Mouse (Mus musculus): ENCODE results near the gene Zfp385b. TPM values are rescaled to one million over a fixed set of nuclear protein-coding genes. Genes with fewer than 3 reads are reported as not detected.
A peak's percentile ranks its signal among the peaks of the same experiment; 100 is the strongest.

Zfp385b gene
- polyA plus RNA-seq (2014; fragmentation: Nextera tagmentation; extraction: Ambion mirVana): 5.6 and 6.2 TPM in 2 replicates

GRCm38 (mm10) chr2:77819539-77819938, at the start of gene Zfp385b:
Zfp385b (minus strand) TSS chr2:77819639.
- Histone ChIP-seq H3K4me2 (replicated peaks; ENCODE audit: low read depth, low read length) (no peak within 1 kb of the TSS), H3K9me3 (ENCODE audit: control insufficient read depth, low read depth, low read length) (no peaks in the 10 kb centered on the region), H3K9ac (replicated peaks; ENCODE audit: low read depth, low read length) (no peak within 1 kb of the TSS), H3K36me3 (ENCODE audit: control insufficient read depth, insufficient read depth, low read length) (no peaks in the 10 kb centered on the region), H3K4me1 (ENCODE audit: control insufficient read depth, insufficient read depth, low read length) (peaks cover 4% of the 10 kb centered on the region; the same call in 1 of the 2 replicates), H3K27ac (ENCODE audit: low read length) (no peak within 1 kb of the TSS), H3K4me3 (ENCODE audit: low read depth, low read length) (no peak within 1 kb of the TSS), H3K27me3 (ENCODE audit: control insufficient read depth, insufficient read depth, low read length) (peaks cover 1% of the 10 kb centered on the region; the same call in 1 of the 2 replicates)
- ATAC-seq (ENCODE audit: insufficient number of reproducible peaks, insufficient read depth, low FRiP score, low read depth): no peak

DNA sequence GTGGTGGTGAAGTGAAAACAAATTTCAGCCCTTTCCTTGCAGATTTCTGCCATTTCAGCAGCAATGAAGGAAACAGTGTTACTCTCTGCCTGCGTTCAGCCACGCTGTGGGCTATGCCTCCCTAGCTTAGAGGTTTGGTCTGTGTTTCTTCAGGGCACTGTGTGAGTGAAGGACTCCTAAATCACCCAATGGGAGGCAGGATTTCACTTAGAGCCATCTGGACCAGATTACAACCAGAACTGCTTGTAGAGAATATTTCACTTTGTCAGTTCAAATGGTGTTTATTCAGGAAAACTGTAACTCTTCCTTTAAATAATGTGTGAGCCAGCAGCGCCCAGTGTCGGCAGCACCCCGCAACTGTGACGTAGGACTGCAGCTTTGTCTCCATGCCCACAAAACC, 44.5 kb upstream of the Zfp385b start:
- Histone ChIP-seq H3K4me1 (ENCODE audit: control insufficient read depth, insufficient read depth, low read length) (no peaks in the 10 kb centered on the region), H3K36me3 (ENCODE audit: control insufficient read depth, insufficient read depth, low read length) (no peaks in the 10 kb centered on the region), H3K9ac (replicated peaks; ENCODE audit: low read depth, low read length) (no peak overlapping the region), H3K27me3 (ENCODE audit: control insufficient read depth, insufficient read depth, low read length) (no peaks in the 10 kb centered on the region), H3K4me3 (ENCODE audit: low read depth, low read length) (no peak overlapping the region), H3K27ac (ENCODE audit: low read length) (no peak overlapping the region; the same call in 1 of the 2 replicates), H3K9me3 (ENCODE audit: control insufficient read depth, low read depth, low read length) (no peaks in the 10 kb centered on the region), H3K4me2 (replicated peaks; ENCODE audit: low read depth, low read length) (no peak overlapping the region)
- ATAC-seq (ENCODE audit: insufficient number of reproducible peaks, insufficient read depth, low FRiP score, low read depth): no peak
- WGBS: 38% methylated on average over 6 of the region's 6 CpGs

DNA sequence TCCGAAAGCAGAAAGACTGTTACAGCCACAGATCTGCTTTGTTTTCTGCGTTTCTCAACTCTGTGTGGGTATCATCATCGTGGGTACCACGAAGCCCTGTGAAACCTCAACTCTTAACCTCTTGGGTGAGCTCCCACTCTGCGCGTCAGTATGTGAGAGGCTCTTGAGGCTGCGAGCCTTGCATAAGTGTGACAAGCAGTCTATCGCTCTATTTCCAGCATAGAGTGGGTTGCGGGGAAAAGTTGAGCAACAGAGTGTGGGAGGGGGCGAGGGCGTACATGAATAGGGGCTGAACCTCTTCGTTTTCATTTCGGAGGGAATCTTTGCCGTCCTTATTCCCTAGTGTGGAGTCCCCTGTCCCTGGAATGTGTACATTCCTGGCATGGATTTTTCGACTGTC, 44.1 kb upstream of the Zfp385b start:
- H3K4me3 ChIP-seq (ENCODE audit: low read depth, low read length): no peak overlapping the region
- WGBS: 62% methylated on average over 15 of the region's 15 CpGs
- no peak overlapping the region; the same call in 1 of the 2 replicates for H3K27ac ChIP-seq (ENCODE audit: low read length)
- no peaks in the 10 kb centered on the region for H3K36me3 ChIP-seq (ENCODE audit: control insufficient read depth, insufficient read depth, low read length)
- no peak for ATAC-seq (ENCODE audit: insufficient number of reproducible peaks, insufficient read depth, low FRiP score, low read depth)
- no peaks in the 10 kb centered on the region for H3K4me1 ChIP-seq (ENCODE audit: control insufficient read depth, insufficient read depth, low read length)
- H3K4me2 ChIP-seq (replicated peaks; ENCODE audit: low read depth, low read length): no peak overlapping the region
- no peaks in the 10 kb centered on the region for H3K9me3 ChIP-seq (ENCODE audit: control insufficient read depth, low read depth, low read length)
- H3K27me3 ChIP-seq (ENCODE audit: control insufficient read depth, insufficient read depth, low read length): no peaks in the 10 kb centered on the region
- no peak overlapping the region for H3K9ac ChIP-seq (replicated peaks; ENCODE audit: low read depth, low read length)

GRCm38 (mm10) chr2:77841464-77841863, 22.0 kb upstream of the Zfp385b start:
- no peaks in the 10 kb centered on the region for H3K4me1 ChIP-seq (ENCODE audit: control insufficient read depth, insufficient read depth, low read length)
- no peak overlapping the region for H3K4me3 ChIP-seq (ENCODE audit: low read depth, low read length)
- H3K4me2 ChIP-seq (replicated peaks; ENCODE audit: low read depth, low read length): no peak overlapping the region
- H3K36me3 ChIP-seq (ENCODE audit: control insufficient read depth, insufficient read depth, low read length): no peaks in the 10 kb centered on the region
- no peak for ATAC-seq (ENCODE audit: insufficient number of reproducible peaks, insufficient read depth, low FRiP score, low read depth)
- WGBS: 32% methylated on average over 6 of the region's 6 CpGs
- no peaks in the 10 kb centered on the region for H3K9me3 ChIP-seq (ENCODE audit: control insufficient read depth, low read depth, low read length)
- H3K27me3 ChIP-seq (ENCODE audit: control insufficient read depth, insufficient read depth, low read length): no peaks in the 10 kb centered on the region
- H3K9ac ChIP-seq (replicated peaks; ENCODE audit: low read depth, low read length): no peak overlapping the region
- H3K27ac ChIP-seq (ENCODE audit: low read length): no peak overlapping the region

- 81% methylated on average over 17 of the region's 17 CpGs for WGBS
- H3K4me1 ChIP-seq (ENCODE audit: control insufficient read depth, insufficient read depth, low read length): no peaks in the 10 kb centered on the region
- ATAC-seq (ENCODE audit: insufficient number of reproducible peaks, insufficient read depth, low FRiP score, low read depth): peak; percentile 53; the same call in 1 of the 2 replicates
- H3K9ac ChIP-seq (replicated peaks; ENCODE audit: low read depth, low read length): no peak overlapping the region
- H3K9me3 ChIP-seq (ENCODE audit: control insufficient read depth, low read depth, low read length): no peaks in the 10 kb centered on the region
- H3K27me3 ChIP-seq (ENCODE audit: control insufficient read depth, insufficient read depth, low read length): no peaks in the 10 kb centered on the region
- no peaks in the 10 kb centered on the region for H3K36me3 ChIP-seq (ENCODE audit: control insufficient read depth, insufficient read depth, low read length)
- no peak overlapping the region for H3K4me2 ChIP-seq (replicated peaks; ENCODE audit: low read depth, low read length)
- no peak overlapping the region for H3K27ac ChIP-seq (ENCODE audit: low read length)
- no peak overlapping the region for H3K4me3 ChIP-seq (ENCODE audit: low read depth, low read length)
Measured at GRCm38 (mm10) chr2:77839587-77839986, 20.1 kb upstream of the Zfp385b start.

GRCm38 (mm10) chr2:77838688-77839087, 19.2 kb upstream of the Zfp385b start:
- Histone ChIP-seq H3K9ac (replicated peaks; ENCODE audit: low read depth, low read length) (no peak overlapping the region), H3K9me3 (ENCODE audit: control insufficient read depth, low read depth, low read length) (no peaks in the 10 kb centered on the region), H3K27me3 (ENCODE audit: control insufficient read depth, insufficient read depth, low read length) (no peaks in the 10 kb centered on the region), H3K4me1 (ENCODE audit: control insufficient read depth, insufficient read depth, low read length) (no peaks in the 10 kb centered on the region), H3K4me2 (replicated peaks; ENCODE audit: low read depth, low read length) (no peak overlapping the region), H3K36me3 (ENCODE audit: control insufficient read depth, insufficient read depth, low read length) (no peaks in the 10 kb centered on the region), H3K27ac (ENCODE audit: low read length) (no peak overlapping the region), H3K4me3 (ENCODE audit: low read depth, low read length) (no peak overlapping the region)
- WGBS: 85% methylated on average over 1 of the region's 1 CpGs
- no peak for ATAC-seq (ENCODE audit: insufficient number of reproducible peaks, insufficient read depth, low FRiP score, low read depth)

- Histone ChIP-seq H3K27ac (ENCODE audit: low read length) (no peak overlapping the region), H3K4me2 (replicated peaks; ENCODE audit: low read depth, low read length) (no peak overlapping the region), H3K36me3 (ENCODE audit: control insufficient read depth, insufficient read depth, low read length) (no peaks in the 10 kb centered on the region), H3K4me3 (ENCODE audit: low read depth, low read length) (no peak overlapping the region), H3K27me3 (ENCODE audit: control insufficient read depth, insufficient read depth, low read length) (no peaks in the 10 kb centered on the region), H3K9me3 (ENCODE audit: control insufficient read depth, low read depth, low read length) (no peaks in the 10 kb centered on the region), H3K4me1 (ENCODE audit: control insufficient read depth, insufficient read depth, low read length) (no peaks in the 10 kb centered on the region), H3K9ac (replicated peaks; ENCODE audit: low read depth, low read length) (no peak overlapping the region)
- ATAC-seq (ENCODE audit: insufficient number of reproducible peaks, insufficient read depth, low FRiP score, low read depth): no peak
- WGBS: 60% methylated on average over 3 of the region's 3 CpGs
Measured at GRCm38 (mm10) chr2:77835781-77836180, 16.3 kb upstream of the Zfp385b start.

GRCm38 (mm10) chr2:77826133-77826828, 6.8 kb upstream of the Zfp385b start:
- WGBS: 37% methylated on average over 7 of the region's 7 CpGs
- Histone ChIP-seq H3K27ac (ENCODE audit: low read length) (no peak overlapping the region), H3K36me3 (ENCODE audit: control insufficient read depth, insufficient read depth, low read length) (no peaks in the 10 kb centered on the region), H3K9me3 (ENCODE audit: control insufficient read depth, low read depth, low read length) (no peaks in the 10 kb centered on the region), H3K9ac (replicated peaks; ENCODE audit: low read depth, low read length) (no peak overlapping the region), H3K4me3 (ENCODE audit: low read depth, low read length) (no peak overlapping the region), H3K4me1 (ENCODE audit: control insufficient read depth, insufficient read depth, low read length) (no peaks in the 10 kb centered on the region), H3K27me3 (ENCODE audit: control insufficient read depth, insufficient read depth, low read length) (no peaks in the 10 kb centered on the region), H3K4me2 (replicated peaks; ENCODE audit: low read depth, low read length) (no peak overlapping the region)
- ATAC-seq (ENCODE audit: insufficient number of reproducible peaks, insufficient read depth, low FRiP score, low read depth): no peak

GRCm38 (mm10) chr2:77823026-77823425, 3.6 kb upstream of the Zfp385b start:
- H3K27ac ChIP-seq (ENCODE audit: low read length): no peak overlapping the region
- H3K9me3 ChIP-seq (ENCODE audit: control insufficient read depth, low read depth, low read length): no peaks in the 10 kb centered on the region
- no peaks in the 10 kb centered on the region for H3K27me3 ChIP-seq (ENCODE audit: control insufficient read depth, insufficient read depth, low read length)
- no peak overlapping the region for H3K4me2 ChIP-seq (replicated peaks; ENCODE audit: low read depth, low read length)
- H3K9ac ChIP-seq (replicated peaks; ENCODE audit: low read depth, low read length): no peak overlapping the region
- no peak overlapping the region for H3K4me3 ChIP-seq (ENCODE audit: low read depth, low read length)
- WGBS: 81% methylated on average over 5 of the region's 5 CpGs
- no peak for ATAC-seq (ENCODE audit: insufficient number of reproducible peaks, insufficient read depth, low FRiP score, low read depth)
- H3K36me3 ChIP-seq (ENCODE audit: control insufficient read depth, insufficient read depth, low read length): no peaks in the 10 kb centered on the region
- no peaks in the 10 kb centered on the region for H3K4me1 ChIP-seq (ENCODE audit: control insufficient read depth, insufficient read depth, low read length)

Data from stomach, embryonic 14.5 days (tissue).